Comparison of ENCODE assay signal across 9 mouse cellular contexts in genomic region chr3:152912216-152913101, GRCm38 (mm10).
DNase-seq lines count a peak whose midpoint lies in the region; ATAC-seq lines count a peak whose summit lies in the region.
"Had no signal": no experiment of that assay in that cellular context is flagged by ENCODE, and none has a peak within 500 bp of the region (broad histone marks: within the 10 kb centered on the region; RNA-seq: fewer than 3 reads in every experiment).

No protein-coding gene starts in this region.

- H3K9ac ChIP-seq in liver, embryonic 16.5 days (ENCODE audit: low read depth, low read length), result no peak overlapping the region
- no peak overlapping the region for H3K9ac ChIP-seq in stomach, embryonic 16.5 days (ENCODE audit: low read length)

- ATAC-seq in liver, embryonic 16.5 days (ENCODE audit: low read depth), result peak; percentile 60
- peak; percentile 53 for ATAC-seq in stomach, embryonic 16.5 days (ENCODE audit: insufficient read depth, low FRiP score)

- no peaks in the 10 kb centered on the region for H3K9me3 ChIP-seq in heart, embryonic 10.5 days
- H3K9me3 ChIP-seq in liver, embryonic 16.5 days (replicated peaks; ENCODE audit: control insufficient read depth, low read length), result no peaks in the 10 kb centered on the region
- no peaks in the 10 kb centered on the region for H3K9me3 ChIP-seq in stomach, embryonic 16.5 days (replicated peaks; ENCODE audit: control insufficient read depth, low read length)
- H3K9me3 ChIP-seq in limb, embryonic 10.5 days (replicated peaks), result no peaks in the 10 kb centered on the region

- 77% methylated on average over 23 of the region's 23 CpGs for whole genome bisulfite sequencing in heart, embryonic 10.5 days
- 25% methylated on average over 23 of the region's 23 CpGs for WGBS in liver, embryonic 16.5 days (ENCODE audit: insufficient replicate concordance)
- 78% methylated on average over 23 of the region's 23 CpGs for WGBS in stomach, embryonic 16.5 days
- 88% methylated on average over 23 of the region's 23 CpGs for WGBS in limb, embryonic 10.5 days

- H3K4me3 ChIP-seq in heart, embryonic 10.5 days, result no peak overlapping the region
- no peak overlapping the region for H3K4me3 ChIP-seq in liver, embryonic 16.5 days (ENCODE audit: low read depth, low read length)
- H3K4me3 ChIP-seq in stomach, embryonic 16.5 days (replicated peaks; ENCODE audit: low read length), result no peak overlapping the region
- no peak overlapping the region for H3K4me3 ChIP-seq in limb, embryonic 10.5 days

- no peak overlapping the region for H3K27ac ChIP-seq in heart, embryonic 10.5 days
- H3K27ac ChIP-seq in liver, embryonic 16.5 days (ENCODE audit: low read length), result no peak overlapping the region
- 0 out of 2 replicates have a peak overlapping the region, but pooled peaks have one; percentile 8 for H3K27ac ChIP-seq in stomach, embryonic 16.5 days (ENCODE audit: low read length)
- no peak overlapping the region for H3K27ac ChIP-seq in limb, embryonic 10.5 days

- peaks cover 19% of the 10 kb centered on the region for H3K4me1 ChIP-seq in heart, embryonic 10.5 days
- no peaks in the 10 kb centered on the region for H3K4me1 ChIP-seq in liver, embryonic 16.5 days (ENCODE audit: control insufficient read depth, low read depth, low read length)
- no peaks in the 10 kb centered on the region for H3K4me1 ChIP-seq in stomach, embryonic 16.5 days (ENCODE audit: control insufficient read depth, insufficient read depth, low read length)
- H3K4me1 ChIP-seq in limb, embryonic 10.5 days, result 0 out of 2 replicates have a peak, but pooled peaks cover 2% of the 10 kb centered on the region

- no peaks in the 10 kb centered on the region for H3K27me3 ChIP-seq in heart, embryonic 10.5 days (ENCODE audit: insufficient read depth, poor library complexity, severe bottlenecking)
- H3K27me3 ChIP-seq in liver, embryonic 16.5 days (ENCODE audit: control insufficient read depth, insufficient read depth, low read depth, low read length), result no peaks in the 10 kb centered on the region
- no peaks in the 10 kb centered on the region for H3K27me3 ChIP-seq in stomach, embryonic 16.5 days (ENCODE audit: control insufficient read depth, insufficient read depth, low read length)
- H3K27me3 ChIP-seq in limb, embryonic 10.5 days (ENCODE audit: low read depth, poor library complexity, severe bottlenecking), result no peaks in the 10 kb centered on the region

- intact Hi-C loops in left cerebral cortex, postnatal 4 days (cut with DNase I), result no loop called here

- DNase-seq in heart, adult 8-10 months (ENCODE audit: low spot score), result peak; percentile 17
- no peak for DNase-seq in heart, embryonic 10.5 days (ENCODE audit: low spot score)
- peak; percentile 25 for DNase-seq in ZHBTc4 (ENCODE audit: low read depth, low spot score)
- no peak for DNase-seq in limb, embryonic 10.5 days (ENCODE audit: low spot score)
- no peak for DNase-seq in left cerebral cortex, postnatal 4 days
- DNase-seq in right cerebral cortex, postnatal 10 days (ENCODE audit: low spot score in 2 of 2), result no peak
- DNase-seq: cerebellum, postnatal 10 days had no signal

- peak overlapping the region; percentile 0; the same call in 1 of the 2 replicates for H3K4me2 ChIP-seq in liver, embryonic 16.5 days (ENCODE audit: low read depth, low read length)
- H3K4me2 ChIP-seq in stomach, embryonic 16.5 days (ENCODE audit: low read depth, low read length), result no peak overlapping the region

- no peaks in the 10 kb centered on the region for H3K36me3 ChIP-seq in heart, embryonic 10.5 days
- H3K36me3 ChIP-seq in liver, embryonic 16.5 days (ENCODE audit: control insufficient read depth, insufficient read depth), result no peaks in the 10 kb centered on the region
- no peaks in the 10 kb centered on the region for H3K36me3 ChIP-seq in stomach, embryonic 16.5 days (ENCODE audit: control insufficient read depth, insufficient read depth, low read length)
- no peaks in the 10 kb centered on the region for H3K36me3 ChIP-seq in limb, embryonic 10.5 days

Comparison
In these comparisons a context has a peak if more than half of its experiments do, and no peak if none do; other contexts are left out.
1. DNase-seq: peak in heart, adult 8-10 months (single experiment) and ZHBTc4 (single experiment); none in heart, embryonic 10.5 days (single experiment), limb, embryonic 10.5 days (single experiment), left cerebral cortex, postnatal 4 days (single experiment) and right cerebral cortex, postnatal 10 days (0 of 2).